Mouse (Mus musculus) heart, adult 8-10 months (tissue): ENCODE results near the gene Hcn2. TPM values are rescaled to one million over a fixed set of nuclear protein-coding genes. Genes with fewer than 3 reads are reported as not detected.
A peak's percentile ranks its signal among the peaks of the same experiment; 100 is the strongest.

Experiments
- DNase-seq: peaks from one replicate; pipeline ENCODE4 v3.0.0; 2022; ENCODE audit warnings: low spot score
- total RNA-seq, 4 experiments: library from RNA; stranded (reverse); gene quantifications; 2 replicates each; pipeline ENCODE4 v1.2.4; 2022

Hcn2 gene
- total RNA-seq, 4 experiments from 2014 or later, result 13.7 to 16.7 (median 15.1) TPM

DNA sequence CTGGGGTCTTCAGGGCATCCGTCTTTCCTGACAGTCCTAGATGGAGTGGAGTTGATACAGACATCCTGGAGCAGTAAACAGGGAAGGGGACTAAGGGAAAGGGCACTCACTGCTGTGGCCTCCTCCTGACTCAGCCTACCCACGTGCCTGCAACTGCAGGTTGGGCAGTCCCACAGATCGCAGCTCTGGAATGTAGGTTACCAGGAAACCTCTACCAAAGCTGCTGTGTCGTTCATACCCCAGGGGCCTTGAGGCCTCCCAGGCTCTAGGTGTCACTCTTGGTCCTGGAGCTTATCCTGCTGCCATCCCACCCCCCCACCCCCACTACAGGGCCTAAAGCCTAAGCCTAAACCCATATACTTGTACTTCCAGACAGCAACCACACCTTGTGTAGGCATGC lies 8.7 kb upstream of the Hcn2 start:
- no peak for DNase-seq

DNA sequence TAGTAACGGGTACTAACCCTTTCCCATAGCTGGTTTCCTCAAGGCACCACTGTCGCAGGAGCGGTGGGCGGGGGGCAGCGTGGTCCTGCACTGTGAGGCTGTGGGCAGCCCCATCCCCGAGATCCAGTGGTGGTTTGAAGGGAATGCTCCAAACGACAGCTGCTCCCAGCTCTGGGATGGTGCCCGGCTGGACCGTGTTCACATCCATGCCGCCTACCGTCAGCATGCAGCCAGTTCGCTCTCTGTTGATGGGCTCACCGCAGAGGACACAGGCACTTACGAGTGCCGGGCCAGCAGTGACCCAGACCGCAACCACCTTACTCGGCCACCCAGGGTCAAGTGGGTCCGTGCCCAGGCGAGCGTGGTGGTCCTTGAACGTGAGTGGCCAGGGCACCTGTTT lies 7.8 kb upstream of the Hcn2 start:
- DNase-seq, result no peak

DNA sequence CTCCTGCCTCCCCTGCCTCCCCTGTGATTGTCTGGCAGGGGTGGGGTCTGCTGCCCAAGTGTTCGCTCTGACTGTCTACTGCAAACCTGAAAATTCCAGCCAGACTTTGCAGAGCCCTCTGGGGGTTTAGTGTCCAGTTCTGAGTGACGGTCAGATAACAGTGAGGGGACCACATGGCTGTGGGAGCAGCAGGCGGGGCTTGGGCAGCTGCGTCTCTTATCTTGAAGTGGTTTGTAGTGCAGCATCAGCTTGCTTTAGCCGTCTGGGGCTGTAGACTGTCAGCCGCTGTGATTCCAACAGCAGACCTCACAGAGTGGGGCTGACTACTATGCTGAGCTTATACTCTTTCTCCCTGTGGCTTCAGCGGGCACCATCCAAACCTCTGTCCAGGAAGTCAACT lies 7.1 kb upstream of the Hcn2 start:
- no peak for DNase-seq

DNA sequence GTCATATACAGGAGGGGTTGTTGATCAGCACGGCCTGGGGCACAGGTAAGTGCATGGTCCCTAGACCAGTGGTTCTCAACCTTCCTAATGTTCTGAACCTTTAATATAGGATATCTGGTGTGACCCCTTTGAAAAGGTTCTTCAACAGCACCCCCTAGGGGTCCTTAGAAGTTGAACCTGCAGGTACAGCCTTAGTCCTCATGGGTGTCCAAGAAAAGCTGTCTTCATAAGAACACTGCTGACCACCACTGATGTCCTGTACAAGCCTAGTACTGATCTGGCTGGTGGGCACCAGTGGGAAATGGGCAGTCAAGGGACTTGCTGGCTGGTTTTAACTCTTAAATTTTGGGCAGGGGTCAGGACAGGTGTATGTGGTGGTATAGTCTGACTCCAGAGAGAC lies 4.4 kb upstream of the Hcn2 start:
- DNase-seq, result no peak

DNA sequence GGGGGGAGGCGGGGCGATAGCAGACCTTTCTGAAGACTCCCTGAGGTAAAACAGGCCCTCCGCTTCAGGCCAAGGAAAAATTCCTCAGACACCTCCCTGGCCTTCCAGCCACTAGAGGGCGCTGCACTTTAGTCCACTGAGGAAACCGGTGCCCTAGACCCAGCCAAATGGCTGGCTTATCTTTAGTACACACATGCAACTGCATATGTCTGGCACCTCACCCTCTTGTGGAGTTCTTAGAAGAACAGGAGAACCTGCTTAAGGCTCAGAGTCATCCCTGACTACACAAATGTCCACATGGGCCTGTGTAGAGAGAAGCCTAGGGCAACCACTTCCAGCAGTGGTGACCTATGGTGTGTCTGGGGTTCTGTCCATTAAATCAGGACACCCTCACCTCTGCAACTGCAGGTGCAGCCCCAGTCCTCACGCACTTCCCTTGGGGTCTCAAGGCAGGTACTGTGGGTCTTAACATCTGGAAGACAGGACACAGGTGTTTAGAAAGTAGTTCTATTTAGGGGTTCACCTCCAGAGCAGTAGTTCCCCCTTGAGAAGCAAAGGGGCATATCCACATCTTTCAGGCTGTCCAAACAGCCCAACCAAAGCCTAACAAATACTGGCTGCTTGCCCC lies 3.8 kb upstream of the Hcn2 start:
- peak; percentile 72 for DNase-seq

DNA sequence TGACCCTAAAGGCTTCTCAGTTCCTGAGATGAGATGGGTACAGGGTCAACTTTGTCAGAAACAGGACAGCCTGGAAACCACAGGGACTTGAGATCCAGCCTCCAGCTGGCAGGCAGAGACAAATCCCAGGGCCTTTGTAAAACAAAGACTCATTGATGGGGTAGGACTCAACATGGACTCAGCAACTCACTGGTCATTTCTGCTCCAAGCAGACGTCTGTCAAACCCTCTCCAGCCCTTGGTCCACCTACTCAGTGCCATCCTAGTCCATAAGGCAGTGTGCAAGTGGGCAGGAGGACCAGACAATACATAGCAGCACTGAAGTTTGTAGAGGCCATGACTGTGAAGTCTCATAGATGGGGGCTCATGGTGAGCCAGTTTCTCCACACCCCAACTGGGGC lies 3.3 kb upstream of the Hcn2 start:
- DNase-seq, result no peak

DNA sequence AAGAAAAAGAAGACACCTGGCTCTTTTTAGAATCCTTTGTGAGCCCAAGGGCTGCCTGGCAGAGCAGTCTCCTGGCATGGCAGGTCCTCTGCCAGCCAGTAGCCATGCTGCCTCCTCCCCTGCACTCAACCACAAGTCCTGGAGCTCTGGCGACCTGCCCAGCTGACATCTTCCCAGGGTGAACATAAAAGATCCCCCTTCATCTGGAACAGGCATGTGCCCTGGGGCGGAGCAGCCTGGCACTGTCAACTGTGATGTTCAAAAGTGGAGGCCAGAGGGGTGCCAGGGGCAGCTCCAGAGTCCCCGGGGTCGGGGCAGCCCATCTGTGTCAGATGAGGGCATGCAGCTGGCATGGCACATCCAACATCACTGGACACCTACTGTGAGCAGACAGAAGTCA lies 1.4 kb upstream of the Hcn2 start:
- no peak for DNase-seq

DNA sequence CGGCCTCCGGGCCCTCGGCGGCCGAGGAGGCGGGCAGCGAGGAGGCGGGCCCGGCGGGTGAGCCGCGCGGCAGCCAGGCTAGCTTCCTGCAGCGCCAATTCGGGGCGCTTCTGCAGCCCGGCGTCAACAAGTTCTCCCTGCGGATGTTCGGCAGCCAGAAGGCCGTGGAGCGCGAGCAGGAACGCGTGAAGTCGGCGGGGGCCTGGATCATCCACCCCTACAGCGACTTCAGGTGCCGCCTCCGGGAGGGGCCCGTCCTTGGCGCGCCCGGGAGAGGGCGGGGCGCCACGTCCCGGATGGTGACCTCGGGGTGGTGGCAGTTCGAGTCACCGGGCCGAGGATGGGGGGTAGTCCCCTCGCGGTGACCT lies 538 bp downstream of the Hcn2 start:
- DNase-seq, result no peak

DNA sequence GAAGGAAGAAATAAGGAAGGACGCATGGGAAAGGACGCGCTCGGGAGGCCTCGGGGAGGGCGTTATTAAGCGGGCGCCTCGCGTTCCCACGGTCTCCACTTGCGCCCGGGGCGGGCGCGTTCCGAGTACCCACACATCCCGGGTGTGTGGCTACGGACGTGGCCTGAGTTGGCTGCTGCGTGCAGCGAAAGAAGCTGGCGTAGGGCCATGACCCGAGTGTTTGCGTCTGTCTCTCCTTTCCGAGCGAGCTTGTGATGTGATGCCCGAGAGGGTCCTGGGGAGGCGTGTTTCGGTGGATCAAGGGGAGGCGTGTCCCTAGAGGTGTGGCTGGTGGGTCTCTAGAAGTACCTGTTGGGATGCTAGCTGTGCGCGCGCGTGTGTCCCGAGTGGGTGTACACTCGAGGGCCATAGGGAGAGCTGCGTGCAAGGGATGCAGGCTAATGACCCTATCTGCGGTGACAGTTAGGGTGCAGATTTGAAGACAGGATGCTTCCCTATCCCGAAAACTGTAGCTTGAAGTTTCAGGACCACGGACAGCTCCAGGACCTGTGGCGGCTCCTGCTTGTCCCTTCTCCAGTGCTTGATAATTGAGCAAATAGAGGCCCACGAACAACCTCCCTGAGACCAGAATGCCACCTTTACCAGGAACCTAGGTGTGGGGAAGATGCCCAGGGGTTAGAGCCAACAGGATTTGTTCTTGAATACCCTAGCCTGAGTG lies 1.4 kb downstream of the Hcn2 start:
- peak; percentile 60 for DNase-seq

DNA sequence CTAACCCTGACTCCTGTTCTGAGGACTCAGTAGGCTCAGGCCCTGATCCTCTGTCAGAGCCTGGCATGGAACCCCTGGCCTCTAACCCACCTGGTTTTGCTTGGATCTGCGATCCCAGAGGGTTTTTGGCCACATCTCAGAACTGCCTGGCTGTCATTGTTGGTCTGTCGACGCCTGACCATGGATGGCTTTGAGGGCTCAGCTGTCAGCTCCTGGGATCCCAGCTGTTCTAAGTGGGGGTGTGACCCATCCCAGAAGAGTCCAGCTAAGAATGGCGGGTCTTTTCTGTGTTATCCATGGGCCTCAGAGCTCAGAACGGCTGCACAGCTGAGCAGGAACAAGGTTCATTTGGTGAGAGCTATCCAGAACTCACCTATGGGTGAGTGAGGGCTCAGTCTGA lies 4.7 kb downstream of the Hcn2 start:
- DNase-seq, result no peak

DNA sequence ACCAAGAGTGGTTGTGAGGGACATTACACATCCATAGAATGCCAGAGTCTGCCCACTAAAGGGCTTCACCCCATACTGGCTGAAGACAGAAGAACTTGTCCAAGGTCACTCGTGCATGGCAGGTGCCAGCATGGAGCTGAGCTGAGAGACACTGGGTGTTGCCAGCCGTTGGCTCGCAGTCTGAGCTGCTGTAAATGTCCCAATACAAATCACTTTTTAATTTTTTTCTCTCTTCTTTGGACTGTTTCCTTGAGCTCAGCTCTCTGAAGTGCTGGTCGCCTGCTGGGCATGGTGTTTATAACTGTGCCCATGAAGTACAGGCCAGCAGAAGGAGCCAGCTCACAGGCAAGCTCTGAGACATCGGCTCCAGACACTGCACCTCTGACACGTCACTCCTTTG lies 6.6 kb downstream of the Hcn2 start:
- DNase-seq, result no peak

DNA sequence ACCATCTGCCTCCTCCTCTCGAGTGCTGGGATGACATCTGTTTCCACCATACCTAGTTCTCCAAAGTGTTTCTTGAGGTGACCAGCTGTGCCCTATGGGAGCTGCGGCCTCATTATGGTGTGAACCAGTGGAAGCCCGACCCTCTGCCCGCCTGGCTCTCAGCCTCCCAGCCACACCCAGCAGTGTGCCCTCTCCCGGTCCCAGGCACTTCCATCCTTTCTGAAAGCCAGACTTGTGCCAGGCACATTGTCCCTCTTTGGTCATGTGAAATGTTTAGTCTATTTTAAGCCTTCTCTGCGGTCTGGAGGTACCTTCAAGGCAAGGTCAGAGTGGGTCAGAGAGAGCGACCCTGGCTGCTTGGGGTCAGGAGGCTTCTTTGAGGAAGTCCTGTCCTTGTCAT lies 7.3 kb downstream of the Hcn2 start:
- no peak for DNase-seq

DNA sequence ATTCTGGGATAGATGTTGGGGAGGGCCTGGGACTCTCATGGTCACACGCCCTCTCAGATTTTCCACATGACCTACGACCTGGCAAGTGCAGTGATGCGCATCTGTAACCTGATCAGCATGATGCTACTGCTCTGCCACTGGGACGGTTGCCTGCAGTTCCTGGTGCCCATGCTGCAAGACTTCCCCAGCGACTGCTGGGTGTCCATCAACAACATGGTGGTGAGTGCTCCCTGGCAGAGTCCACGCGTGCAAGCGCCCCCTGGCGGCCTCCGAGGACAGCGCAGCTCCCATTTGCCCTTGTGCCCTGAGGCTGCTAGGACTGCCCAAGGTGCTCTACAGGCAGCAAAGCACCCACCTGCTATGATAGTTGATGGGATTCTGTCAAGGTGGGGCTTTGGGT lies 9.7 kb downstream of the Hcn2 start:
- no peak for DNase-seq

DNA sequence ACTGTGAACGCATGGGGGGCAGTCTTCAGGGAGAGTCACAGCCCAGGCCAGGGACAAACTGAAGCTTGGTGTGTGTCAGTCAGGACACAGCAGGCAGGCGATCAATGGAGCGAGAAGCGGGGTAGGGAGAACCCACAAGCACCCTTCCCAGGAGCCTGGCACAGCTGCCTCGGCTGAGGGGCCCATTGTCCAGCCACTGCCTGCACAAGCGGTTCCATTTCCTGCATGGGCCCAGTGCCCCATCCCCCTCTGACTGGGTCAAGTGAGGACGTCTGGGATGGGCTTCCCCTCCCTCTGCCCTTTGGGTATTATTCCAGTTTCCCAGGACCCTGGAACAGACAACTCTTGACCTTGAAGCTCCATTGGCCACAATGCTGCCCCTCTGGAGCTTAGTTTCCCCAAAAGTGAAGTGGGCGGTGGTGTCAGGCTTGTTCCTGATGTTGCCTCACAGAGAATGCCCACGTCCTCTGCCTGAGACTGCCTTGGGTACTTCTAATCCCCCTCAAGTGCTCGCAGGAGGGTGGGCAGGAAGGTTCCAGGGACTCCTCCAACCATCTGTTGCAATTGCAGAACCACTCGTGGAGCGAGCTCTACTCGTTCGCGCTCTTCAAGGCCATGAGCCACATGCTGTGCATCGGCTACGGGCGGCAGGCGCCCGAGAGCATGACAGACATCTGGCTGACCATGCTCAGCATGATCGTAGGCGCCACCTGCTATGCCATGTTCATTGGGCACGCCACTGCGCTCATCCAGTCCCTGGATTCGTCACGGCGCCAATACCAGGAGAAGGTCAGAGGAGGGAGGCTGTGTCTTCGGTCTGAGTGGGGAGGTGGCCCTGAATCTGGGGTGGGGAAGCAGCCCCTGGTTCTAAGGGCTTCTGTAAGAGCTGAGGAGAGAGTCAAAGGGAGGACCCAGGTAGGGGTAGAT lies 12.2 kb downstream of the Hcn2 start:
- no peak for DNase-seq

DNA sequence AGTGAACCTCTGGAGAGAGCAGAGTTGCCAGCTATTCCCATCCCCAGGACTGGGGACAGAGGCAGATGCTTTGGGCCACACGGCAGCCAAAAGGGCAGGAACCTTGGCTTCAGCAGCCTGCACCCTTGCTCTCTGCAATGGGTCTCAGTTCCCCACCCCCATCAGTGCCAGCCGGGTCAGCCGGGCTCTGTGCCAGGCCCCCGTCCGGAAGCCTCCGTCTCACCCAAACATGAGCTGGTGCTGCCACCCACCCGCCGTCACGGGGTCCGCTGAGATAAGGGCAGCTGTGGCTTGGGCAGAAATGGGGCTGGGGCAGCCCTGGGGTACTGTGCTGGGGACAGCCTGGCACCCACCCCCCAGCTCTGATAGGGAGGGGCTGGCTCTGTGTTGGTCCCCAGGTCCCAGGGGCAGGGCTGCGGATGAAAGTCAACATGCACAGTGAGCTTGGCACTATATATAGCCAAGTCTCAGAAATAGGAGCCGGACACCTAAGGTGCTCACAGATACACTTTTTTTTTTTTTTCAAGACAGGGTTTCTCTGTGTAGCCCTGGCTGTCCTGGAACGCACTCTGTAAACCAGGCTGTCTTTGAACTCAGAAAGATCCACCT lies 13.0 kb downstream of the Hcn2 start:
- DNase-seq, result no peak

DNA sequence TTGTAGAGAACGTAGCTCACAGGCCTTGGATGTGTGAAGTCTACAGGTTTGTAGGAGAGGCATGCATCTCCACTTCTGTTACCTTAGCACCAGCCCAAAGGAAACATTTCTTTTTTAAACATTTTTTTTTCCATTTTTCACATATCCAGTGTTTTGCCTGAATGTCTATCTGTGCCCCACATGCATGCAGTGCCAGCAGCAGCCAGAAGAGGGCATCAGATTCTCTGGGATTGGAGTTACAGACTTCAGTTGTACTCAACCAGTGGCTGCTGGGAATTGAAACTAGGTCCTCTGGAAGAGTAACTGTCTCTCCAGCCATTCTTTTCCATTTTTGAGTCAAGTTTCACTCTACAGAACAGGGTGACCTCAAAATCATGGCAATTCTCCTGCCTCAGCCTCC lies 16.1 kb downstream of the Hcn2 start:
- no peak for DNase-seq

DNA sequence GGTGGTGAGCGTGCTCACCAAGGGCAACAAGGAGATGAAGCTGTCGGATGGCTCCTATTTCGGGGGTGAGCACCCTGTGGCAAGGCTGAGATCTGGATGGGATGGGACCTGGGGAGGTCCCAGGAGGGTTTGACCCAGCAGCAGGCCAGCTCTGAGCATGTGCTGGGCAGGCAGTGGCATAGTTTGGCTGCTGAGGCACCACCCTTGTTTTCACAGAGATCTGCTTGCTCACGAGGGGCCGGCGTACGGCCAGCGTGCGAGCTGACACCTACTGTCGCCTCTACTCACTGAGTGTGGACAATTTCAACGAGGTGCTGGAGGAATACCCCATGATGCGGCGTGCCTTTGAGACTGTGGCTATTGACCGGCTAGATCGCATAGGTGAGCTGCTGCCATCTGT lies 17.4 kb downstream of the Hcn2 start:
- no peak for DNase-seq

DNA sequence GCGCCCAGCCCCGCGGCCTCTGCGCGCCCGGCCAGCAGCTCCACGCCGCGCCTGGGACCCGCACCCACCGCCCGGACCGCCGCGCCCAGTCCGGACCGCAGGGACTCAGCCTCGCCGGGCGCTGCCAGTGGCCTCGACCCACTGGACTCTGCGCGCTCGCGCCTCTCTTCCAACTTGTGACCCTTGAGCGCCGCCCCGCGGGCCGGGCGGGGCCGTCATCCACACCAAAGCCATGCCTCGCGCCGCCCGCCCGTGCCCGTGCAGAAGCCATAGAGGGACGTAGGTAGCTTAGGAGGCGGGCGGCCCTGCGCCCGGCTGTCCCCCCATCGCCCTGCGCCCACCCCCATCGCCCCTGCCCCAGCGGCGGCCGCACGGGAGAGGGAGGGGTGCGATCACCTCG lies 18.9 kb downstream of the Hcn2 start:
- no peak for DNase-seq

DNA sequence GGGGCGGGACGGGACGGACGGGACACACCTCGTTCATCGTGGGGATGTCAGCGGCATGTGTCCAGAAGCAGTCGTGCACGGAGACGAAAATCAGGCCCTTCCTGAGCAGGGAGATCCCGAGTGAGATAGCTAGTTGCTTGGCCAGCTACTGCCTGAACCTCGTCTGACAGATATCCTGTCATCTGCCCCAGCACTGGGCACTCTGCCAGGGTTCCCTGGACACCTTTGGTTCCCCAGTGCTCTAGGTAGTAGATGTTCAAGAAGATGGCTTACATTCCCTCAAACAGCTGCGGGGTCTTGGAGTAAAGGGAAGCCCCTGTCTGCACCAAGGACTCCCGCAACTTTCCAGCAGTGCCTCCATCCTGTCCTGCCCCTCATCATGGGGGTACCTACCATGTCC lies 20.3 kb downstream of the Hcn2 start:
- no peak for DNase-seq

DNA sequence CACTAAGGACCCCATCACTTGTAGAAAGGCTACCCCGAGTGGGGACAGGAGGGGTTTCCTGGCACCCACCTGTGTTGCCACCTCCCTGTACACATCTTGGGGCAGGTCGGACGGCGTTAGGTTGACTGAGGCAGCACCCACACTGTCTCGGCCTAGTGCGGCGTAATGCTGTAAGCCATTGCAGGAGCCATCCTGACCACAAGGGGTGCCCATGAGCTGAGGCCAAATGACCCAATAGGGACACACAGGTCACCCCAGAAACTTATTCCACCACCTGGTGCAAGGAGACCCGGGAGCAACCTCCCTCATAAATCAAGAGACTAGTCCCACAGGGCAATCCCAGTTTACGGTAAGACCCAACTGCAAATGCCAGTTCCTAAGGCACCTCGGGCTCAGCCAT lies 21.8 kb downstream of the Hcn2 start:
- DNase-seq, result no peak

DNA sequence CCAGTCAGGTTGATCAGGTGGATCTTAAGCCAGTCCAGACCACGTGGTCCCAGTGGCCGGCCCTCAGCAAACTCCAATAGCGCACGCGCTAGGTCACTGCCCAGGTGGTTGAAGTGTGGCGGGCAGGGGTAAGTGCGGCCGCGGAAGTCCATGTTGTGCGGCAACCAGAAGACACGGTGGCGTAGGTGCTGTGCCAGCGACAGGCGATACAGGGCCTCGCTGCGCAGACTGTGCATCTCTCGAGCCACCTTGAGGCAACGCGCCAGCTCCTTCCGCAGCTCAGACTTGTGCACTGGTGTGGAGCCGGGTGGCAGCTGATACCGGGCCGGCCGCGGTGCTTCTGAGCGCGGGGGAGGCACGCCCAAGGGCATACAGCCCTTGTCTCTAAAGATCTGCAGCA lies 22.8 kb downstream of the Hcn2 start:
- DNase-seq, result no peak

DNA sequence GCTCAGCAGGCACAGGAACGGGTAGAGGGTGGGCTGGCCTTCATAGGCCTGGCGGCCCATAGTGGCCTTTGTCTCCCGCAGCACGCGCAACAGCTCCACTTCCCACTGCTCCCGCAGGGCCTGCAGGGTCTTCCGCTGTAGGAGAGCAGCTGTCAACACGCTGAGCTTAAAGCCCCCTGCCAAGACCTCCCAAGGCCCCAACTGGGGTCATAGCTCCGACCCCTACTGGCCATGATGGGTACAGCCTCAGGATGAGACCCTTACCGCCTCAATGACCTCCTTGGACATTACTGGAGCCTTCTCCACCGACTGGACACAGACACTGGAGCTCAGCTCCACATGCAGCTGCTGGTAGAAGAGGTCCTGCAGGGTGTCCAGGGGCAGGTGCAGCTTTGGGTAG lies 24.4 kb downstream of the Hcn2 start:
- DNase-seq, result no peak
